Mouse (Mus musculus) testis, adult 2 months (tissue): ENCODE measurements around the gene Supt3. TPM values are rescaled to one million over a fixed set of nuclear protein-coding genes. Genes with fewer than 3 reads are reported as not detected.

Experiments
- H3K27ac ChIP-seq: fragments of 200-500 bp; 2 replicates; pipeline ENCODE4 v1.5.1; 2012; ENCODE audit warnings: low read depth, low read length; ENCODE audit not compliant: control insufficient read depth, insufficient read depth
- H3K27me3 ChIP-seq: fragments of 200-500 bp; 2 replicates; pipeline ENCODE4 v1.6.1; 2012; ENCODE audit warnings: mild to moderate bottlenecking, low read length, moderate library complexity; ENCODE audit not compliant: control insufficient read depth, insufficient read depth
- H3K36me3 ChIP-seq: fragments of 200-500 bp; 2 replicates; pipeline ENCODE4 v1.6.1; 2012; ENCODE audit warnings: mild to moderate bottlenecking, low read length; ENCODE audit not compliant: control insufficient read depth, insufficient read depth
- H3K4me1 ChIP-seq: fragments of 200-500 bp; 2 replicates; pipeline ENCODE4 v1.6.1; 2012; ENCODE audit warnings: low read length; ENCODE audit not compliant: control insufficient read depth, insufficient read depth
- H3K4me3 ChIP-seq: fragments of 200-500 bp; 2 replicates; pipeline ENCODE4 v1.5.1; 2012; ENCODE audit warnings: low read depth, mild to moderate bottlenecking, low read length, moderate library complexity, mixed read lengths; ENCODE audit not compliant: control insufficient read depth
- CTCF ChIP-seq: fragments of 200-500 bp; IDR thresholded peaks from 2 replicates; pipeline ENCODE4 v1.5.1; 2012; ENCODE audit warnings: low read depth, mild to moderate bottlenecking, inconsistent platforms, low read length, moderate library complexity; ENCODE audit not compliant: control insufficient read depth, insufficient read depth, insufficient replicate concordance
- POLR2A ChIP-seq: fragments of 200-500 bp; IDR thresholded peaks from 2 replicates; pipeline ENCODE4 v1.6.1; 2012; ENCODE audit warnings: low read depth, mild to moderate bottlenecking, inconsistent platforms, low read length, moderate library complexity; ENCODE audit not compliant: control insufficient read depth
- polyA plus RNA-seq: library from polyadenylated mRNA; depleted of rRNA; stranded (reverse); fragments of >200 nt; gene quantifications from 2 replicates; pipeline ENCODE4 v1.2.3, GENCODE M21; 2012

Supt3 gene
- polyA plus RNA-seq, 1 experiment = 19.6 TPM

GRCm38 (mm10) chr17:44792218-44792917, 15.4 kb downstream of the Supt3 start:
- H3K4me1 ChIP-seq = no peaks in the 10 kb centered on the region
- TF ChIP-seq CTCF (no peak), POLR2A (no peak)
- no peaks in the 10 kb centered on the region for H3K36me3 ChIP-seq
- no peak overlapping the region for H3K4me3 ChIP-seq
- H3K27me3 ChIP-seq = no peaks in the 10 kb centered on the region
- H3K27ac ChIP-seq = no peak overlapping the region

- no peak overlapping the region for H3K4me3 ChIP-seq
- no peaks in the 10 kb centered on the region for H3K36me3 ChIP-seq
- no peaks in the 10 kb centered on the region for H3K27me3 ChIP-seq
- no peaks in the 10 kb centered on the region for H3K4me1 ChIP-seq
- TF ChIP-seq CTCF (no peak), POLR2A (no peak)
- H3K27ac ChIP-seq = no peak overlapping the region
Measured at GRCm38 (mm10) chr17:44797331-44797730, 20.4 kb downstream of the Supt3 start.

GRCm38 (mm10) chr17:44807031-44807430, 30.1 kb downstream of the Supt3 start:
- Histone ChIP-seq H3K4me3 (no peak overlapping the region), H3K27me3 (no peaks in the 10 kb centered on the region), H3K36me3 (no peaks in the 10 kb centered on the region), H3K27ac (no peak overlapping the region), H3K4me1 (no peaks in the 10 kb centered on the region)
- TF ChIP-seq POLR2A (no peak), CTCF (no peak)

- no peak for TF ChIP-seq CTCF
- no peak for TF ChIP-seq POLR2A
- Histone ChIP-seq H3K4me1 (no peaks in the 10 kb centered on the region), H3K36me3 (no peaks in the 10 kb centered on the region), H3K4me3 (peak within 1 kb of the TSS; percentile 60), H3K27ac (no peak within 1 kb of the TSS), H3K27me3 (no peaks in the 10 kb centered on the region)
Measured at GRCm38 (mm10) chr17:44814508-44815175, 37.7 kb downstream of the Supt3 start, which contains the start of gene Runx2. Runx2 (minus strand) TSS chr17:44814797.

- H3K27me3 ChIP-seq = no peaks in the 10 kb centered on the region
- H3K4me1 ChIP-seq = no peaks in the 10 kb centered on the region
- no peak overlapping the region for H3K27ac ChIP-seq
- no peaks in the 10 kb centered on the region for H3K36me3 ChIP-seq
- no peak overlapping the region for H3K4me3 ChIP-seq
- TF ChIP-seq CTCF (no peak), POLR2A (no peak)
Measured at GRCm38 (mm10) chr17:44818825-44819224, 41.9 kb downstream of the Supt3 start.

GRCm38 (mm10) chr17:44819816-44820215, 42.9 kb downstream of the Supt3 start:
- TF ChIP-seq CTCF = no peak
- no peak for TF ChIP-seq POLR2A
- no peak overlapping the region for H3K4me3 ChIP-seq
- H3K36me3 ChIP-seq = no peaks in the 10 kb centered on the region
- no peaks in the 10 kb centered on the region for H3K4me1 ChIP-seq
- no peaks in the 10 kb centered on the region for H3K27me3 ChIP-seq
- no peak overlapping the region for H3K27ac ChIP-seq

GRCm38 (mm10) chr17:44821940-44822339, 45.0 kb downstream of the Supt3 start:
- TF ChIP-seq CTCF = no peak
- no peak for TF ChIP-seq POLR2A
- no peak overlapping the region for H3K4me3 ChIP-seq
- H3K4me1 ChIP-seq = no peaks in the 10 kb centered on the region
- H3K36me3 ChIP-seq = no peaks in the 10 kb centered on the region
- no peaks in the 10 kb centered on the region for H3K27me3 ChIP-seq
- H3K27ac ChIP-seq = no peak overlapping the region
